Mouse (Mus musculus) forebrain, embryonic 11.5 days (tissue): ENCODE measurements around the gene Utp14a. TPM values are rescaled to one million over a fixed set of nuclear protein-coding genes. Genes with fewer than 3 reads are reported as not detected.

ENCODE experiments used
- ATAC-seq: fragments of 200-750 bp; cut with Nextera tagmentation; replicated peaks from 2 replicates; pipeline ENCODE4 v1.8.0; 2017; ENCODE audit warnings: moderate TSS enrichment; ENCODE audit not compliant: low FRiP score
- DNase-seq: peaks from one replicate; pipeline ENCODE4 v3.0.0-alpha.2; 2017; ENCODE audit warnings: low spot score
- H3K27ac ChIP-seq: fragments of 300-500 bp; sonication (generic); 2 replicates; pipeline ENCODE4 v1.5.1; 2014; ENCODE audit warnings: low read depth, low read length
- H3K27me3 ChIP-seq: fragments of 300-500 bp; sonication (generic); 2 replicates; pipeline ENCODE4 v1.6.1; 2014; ENCODE audit warnings: mild to moderate bottlenecking, low read length, mixed read lengths; ENCODE audit not compliant: control insufficient read depth, insufficient read depth
- H3K36me3 ChIP-seq: fragments of 300-500 bp; sonication (generic); 2 replicates; pipeline ENCODE4 v1.6.1; 2014; ENCODE audit warnings: mild to moderate bottlenecking, low read length, moderate library complexity, mixed read lengths; ENCODE audit not compliant: control insufficient read depth, insufficient read depth
- H3K4me1 ChIP-seq: fragments of 300-500 bp; sonication (generic); replicated peaks from 2 replicates; pipeline ENCODE4 v1.6.1; 2014; ENCODE audit warnings: low read length, mixed read lengths; ENCODE audit not compliant: control insufficient read depth, insufficient read depth
- H3K4me2 ChIP-seq: fragments of 300-500 bp; sonication (generic); 2 replicates; pipeline ENCODE4 v1.6.1; 2014; ENCODE audit warnings: low read depth, mild to moderate bottlenecking, low read length, moderate library complexity, mixed read lengths; ENCODE audit not compliant: severe bottlenecking
- H3K4me3 ChIP-seq: fragments of 300-500 bp; sonication (generic); 2 replicates; pipeline ENCODE4 v1.5.1; 2014; ENCODE audit warnings: low read depth, low read length
- H3K9ac ChIP-seq: fragments of 300-500 bp; sonication (generic); 2 replicates; pipeline ENCODE4 v1.6.1; 2014; ENCODE audit warnings: low read length
- H3K9me3 ChIP-seq: fragments of 300-500 bp; sonication (generic); 2 replicates; pipeline ENCODE4 v1.6.1; 2016; ENCODE audit warnings: low read length, mixed read lengths; ENCODE audit not compliant: control insufficient read depth
- WGBS: fragments of 180-500 bp; shearing (Covaris S2); extraction: QIAGEN DNeasy Blood & Tissue Kit; methylation state at CpG from one replicate; pipeline ENCODE4 v1.1.7; 2014; 5-methylcytosine and 5-hydroxymethylcytosine counted together
- polyA plus RNA-seq: library from polyadenylated mRNA; unstranded; fragments of >200 nt; fragmentation: Nextera tagmentation; extraction: Ambion mirVana; gene quantifications from 2 replicates; pipeline ENCODE4 v1.2.1, GENCODE M21; 2014

Gene Utp14a
- polyA plus RNA-seq, 1 experiment from 2014 or later: 25.9 TPM

DNA sequence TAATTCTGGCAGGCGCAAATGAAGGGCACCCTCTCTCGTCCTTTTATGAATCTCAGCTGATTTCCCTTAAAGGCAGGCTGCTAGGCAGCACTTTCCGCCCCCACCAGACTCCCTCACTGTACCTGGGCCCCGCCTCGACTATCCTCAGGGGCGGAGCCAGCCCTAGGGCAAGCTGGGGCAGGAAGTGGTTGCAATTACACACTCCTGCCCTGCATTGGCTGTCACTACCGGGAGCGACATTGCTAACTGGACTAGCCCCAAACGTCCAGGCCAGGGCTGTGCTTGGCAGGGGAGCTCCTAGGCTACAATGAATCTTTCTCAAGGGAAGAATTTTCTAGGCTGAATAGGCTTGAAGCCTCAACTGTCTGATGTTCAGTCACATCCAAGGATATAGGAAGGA, 61.5 kb downstream of the Utp14a start:
- WGBS: 26% methylated on average over 9 of the region's 9 CpGs

More for the DNA sequence above, 61.5 kb downstream of the Utp14a start:
- H3K4me2 ChIP-seq: no peak overlapping the region
- no peak overlapping the region for H3K4me3 ChIP-seq
- no peaks in the 10 kb centered on the region for H3K27me3 ChIP-seq
- ATAC-seq (no peak), DNase-seq (no peak)
- no peaks in the 10 kb centered on the region for H3K36me3 ChIP-seq
- H3K27ac ChIP-seq: no peak overlapping the region
- H3K4me1 ChIP-seq: no peaks in the 10 kb centered on the region
- H3K9ac ChIP-seq: no peak overlapping the region
- H3K9me3 ChIP-seq: no peaks in the 10 kb centered on the region

Other genes with a start within 250 kb of the Utp14a start
- 3.8 and 4.0 TPM in 2 replicates for gene Apln, start 222.0 kb upstream of the Utp14a start, polyA plus RNA-seq
- 1.5 and 2.2 TPM in 2 replicates for gene Xpnpep2, start 148.1 kb upstream of the Utp14a start, polyA plus RNA-seq
- 0.67 and 0.80 TPM in 2 replicates for gene Sash3, start 110.4 kb upstream of the Utp14a start, polyA plus RNA-seq
- 4.0 and 4.2 TPM in 2 replicates for gene Zdhhc9, start 48.0 kb upstream of the Utp14a start, polyA plus RNA-seq
- gene Bcorl1, start 84.5 kb downstream of the Utp14a start, polyA plus RNA-seq: 7.9 and 8.1 TPM in 2 replicates
- gene Elf4, start 206.3 kb downstream of the Utp14a start, polyA plus RNA-seq: 2.7 and 3.2 TPM in 2 replicates